Mouse (Mus musculus) kidney, adult 2 months (tissue): ENCODE measurements around the gene Zfp113.

Experiments
- CTCF ChIP-seq: fragments of 200-500 bp; conservative IDR thresholded peaks from 2 replicates; pipeline ENCODE4 v1.5.1; 2011; ENCODE audit warnings: low read depth, mild to moderate bottlenecking, control low read depth, low read length, moderate library complexity, mixed read lengths; ENCODE audit not compliant: insufficient read depth, insufficient read length
- POLR2A ChIP-seq: fragments of 200-500 bp; IDR thresholded peaks from one replicate; pipeline ENCODE4 v1.6.1; 2011; ENCODE audit warnings: low read depth, low read length, control low read depth

- no peak for TF ChIP-seq CTCF
- peak; percentile 81 for TF ChIP-seq POLR2A
These were observed 31.6 kb upstream of the Zfp113 start, which contains the start of the genes Taf6 and Cnpy4 for GRCm38 (mm10) chr5:138186950-138187638.
